Mouse (Mus musculus) CH12.LX (cell line): Measurements from ENCODE around the gene Rpn2.

ENCODE experiments used
- CTCF ChIP-seq, 2 experiments: IDR thresholded peaks in 1 of 2; conservative IDR thresholded peaks in 1 of 2; 2 replicates each; pipeline ENCODE4 v1.5.1; 2011 to 2012; ENCODE audit warnings: low read depth in 2 of 2, low read length in 2 of 2, improper control_type of control experiment in 1 of 2, inconsistent platforms in 1 of 2, mild to moderate bottlenecking in 1 of 2, moderate library complexity in 1 of 2
- MAX ChIP-seq: IDR thresholded peaks from 2 replicates; pipeline ENCODE4 v1.6.1; 2011; ENCODE audit warnings: low read length, improper control_type of control experiment
- POLR2A ChIP-seq: IDR thresholded peaks from 2 replicates; pipeline ENCODE4 v1.6.1; 2011; ENCODE audit warnings: low read depth, mild to moderate bottlenecking, improper control_type of control experiment, low read length

GRCm38 (mm10) chr2:157332059-157332458, 53.2 kb downstream of the Rpn2 start:
- TF ChIP-seq MAX (no peak), POLR2A (no peak), CTCF (conservative IDR thresholded peaks at IDR 0.05 in 1 of 2, IDR thresholded peaks at IDR 0.05 in 1 of 2; ENCODE audit: low read depth in 2 of 2, low read length in 2 of 2) (no peak)
